Mouse (Mus musculus): ENCODE results near the gene Nudt4. TPM values are rescaled to one million over a fixed set of nuclear protein-coding genes. Genes with fewer than 3 reads are reported as not detected.

The Nudt4 gene
- polyA plus RNA-seq (2015; fragmentation: Nextera tagmentation; extraction: Ambion mirVana) = 74.7 and 79.2 TPM in 2 replicates

GRCm38 (mm10) chr10:95563851-95564845, at the start of gene Nudt4:
Gene Nudt4 (minus strand): TSS chr10:95564146.
- Histone ChIP-seq H3K4me2 (replicated peaks) (peak within 1 kb of the TSS; percentile 75), H3K27me3 (no peaks in the 10 kb centered on the region), H3K9me3 (no peaks in the 10 kb centered on the region), H3K27ac (replicated peaks) (peak within 1 kb of the TSS; percentile 92), H3K4me3 (peak within 1 kb of the TSS; percentile 96), H3K4me1 (peaks cover 32% of the 10 kb centered on the region), H3K36me3 (no peaks in the 10 kb centered on the region), H3K9ac (replicated peaks) (peak within 1 kb of the TSS; percentile 94)
- ATAC-seq (replicated peaks) = peak; percentile 96
- WGBS = 2% methylated on average over 58 of the region's 97 CpGs

- Histone ChIP-seq H3K4me2 (replicated peaks) (no peak overlapping the region), H3K4me1 (no peaks in the 10 kb centered on the region; the same call in 1 of the 2 replicates), H3K27me3 (no peaks in the 10 kb centered on the region), H3K9me3 (no peaks in the 10 kb centered on the region), H3K36me3 (no peaks in the 10 kb centered on the region), H3K27ac (replicated peaks) (no peak overlapping the region), H3K4me3 (no peak overlapping the region), H3K9ac (replicated peaks) (no peak overlapping the region)
- ATAC-seq (replicated peaks) = no peak
- WGBS = 43% methylated on average over 10 of the region's 10 CpGs
Measured at GRCm38 (mm10) chr10:95611331-95611721, 47.4 kb upstream of the Nudt4 start.

- no peaks in the 10 kb centered on the region for H3K9me3 ChIP-seq
- no peak overlapping the region for H3K4me2 ChIP-seq (replicated peaks)
- no peak for ATAC-seq (replicated peaks)
- H3K4me3 ChIP-seq = no peak overlapping the region
- H3K4me1 ChIP-seq = no peaks in the 10 kb centered on the region
- no peak overlapping the region for H3K27ac ChIP-seq (replicated peaks)
- no peaks in the 10 kb centered on the region for H3K27me3 ChIP-seq
- H3K9ac ChIP-seq (replicated peaks) = no peak overlapping the region
- WGBS = 68% methylated on average over 16 of the region's 16 CpGs
- H3K36me3 ChIP-seq = no peaks in the 10 kb centered on the region
Measured at GRCm38 (mm10) chr10:95610666-95611330, 46.9 kb upstream of the Nudt4 start.

GRCm38 (mm10) chr10:95604979-95605613, 41.1 kb upstream of the Nudt4 start:
- Histone ChIP-seq H3K4me2 (replicated peaks) (no peak overlapping the region), H3K27ac (replicated peaks) (no peak overlapping the region), H3K4me1 (no peaks in the 10 kb centered on the region), H3K9me3 (no peaks in the 10 kb centered on the region), H3K36me3 (no peaks in the 10 kb centered on the region), H3K27me3 (no peaks in the 10 kb centered on the region), H3K9ac (replicated peaks) (no peak overlapping the region), H3K4me3 (no peak overlapping the region)
- no peak for ATAC-seq (replicated peaks)
- 73% methylated on average over 22 of the region's 22 CpGs for WGBS

- Histone ChIP-seq H3K27me3 (no peaks in the 10 kb centered on the region), H3K4me2 (replicated peaks) (no peak overlapping the region), H3K4me3 (no peak overlapping the region), H3K9me3 (no peaks in the 10 kb centered on the region), H3K27ac (replicated peaks) (no peak overlapping the region), H3K9ac (replicated peaks) (no peak overlapping the region), H3K36me3 (no peaks in the 10 kb centered on the region), H3K4me1 (0 out of 2 replicates have a peak, but pooled peaks cover 4% of the 10 kb centered on the region)
- no peak for ATAC-seq (replicated peaks)
- 32% methylated on average over 5 of the region's 5 CpGs for WGBS
Measured at GRCm38 (mm10) chr10:95600527-95600926, 36.6 kb upstream of the Nudt4 start.

- Histone ChIP-seq H3K27me3 (no peaks in the 10 kb centered on the region), H3K27ac (replicated peaks) (no peak overlapping the region), H3K9me3 (no peaks in the 10 kb centered on the region), H3K4me2 (replicated peaks) (no peak overlapping the region), H3K9ac (replicated peaks) (no peak overlapping the region), H3K36me3 (no peaks in the 10 kb centered on the region), H3K4me1 (0 out of 2 replicates have a peak, but pooled peaks cover 4% of the 10 kb centered on the region), H3K4me3 (no peak overlapping the region)
- ATAC-seq (replicated peaks) = no peak
- WGBS = 83% methylated on average over 7 of the region's 7 CpGs
Measured at GRCm38 (mm10) chr10:95599740-95600139, 35.8 kb upstream of the Nudt4 start.

- Histone ChIP-seq H3K9me3 (no peaks in the 10 kb centered on the region), H3K4me2 (replicated peaks) (no peak overlapping the region), H3K9ac (replicated peaks) (no peak overlapping the region), H3K4me3 (no peak overlapping the region), H3K36me3 (no peaks in the 10 kb centered on the region), H3K27me3 (no peaks in the 10 kb centered on the region), H3K4me1 (0 out of 2 replicates have a peak, but pooled peaks cover 4% of the 10 kb centered on the region), H3K27ac (replicated peaks) (no peak overlapping the region)
- WGBS = 64% methylated on average over 15 of the region's 15 CpGs
- no peak for ATAC-seq (replicated peaks)
Measured at GRCm38 (mm10) chr10:95598056-95598587, 34.2 kb upstream of the Nudt4 start.

- no peak overlapping the region for H3K4me2 ChIP-seq (replicated peaks)
- H3K27ac ChIP-seq (replicated peaks) = no peak overlapping the region
- H3K27me3 ChIP-seq = no peaks in the 10 kb centered on the region
- ATAC-seq (replicated peaks) = no peak
- 0 out of 2 replicates have a peak, but pooled peaks cover 4% of the 10 kb centered on the region for H3K4me1 ChIP-seq
- 13% methylated on average over 8 of the region's 8 CpGs for whole genome bisulfite sequencing
- H3K9ac ChIP-seq (replicated peaks) = no peak overlapping the region
- H3K4me3 ChIP-seq = no peak overlapping the region
- no peaks in the 10 kb centered on the region for H3K36me3 ChIP-seq
- no peaks in the 10 kb centered on the region for H3K9me3 ChIP-seq
Measured at GRCm38 (mm10) chr10:95595852-95596639, 32.1 kb upstream of the Nudt4 start.

GRCm38 (mm10) chr10:95594414-95594813, 30.5 kb upstream of the Nudt4 start:
- Histone ChIP-seq H3K4me3 (no peak overlapping the region), H3K27ac (replicated peaks) (no peak overlapping the region), H3K4me2 (replicated peaks) (no peak overlapping the region), H3K27me3 (no peaks in the 10 kb centered on the region), H3K9me3 (no peaks in the 10 kb centered on the region), H3K9ac (replicated peaks) (no peak overlapping the region), H3K36me3 (no peaks in the 10 kb centered on the region), H3K4me1 (0 out of 2 replicates have a peak, but pooled peaks cover 4% of the 10 kb centered on the region)
- ATAC-seq (replicated peaks) = no peak
- 42% methylated on average over 10 of the region's 11 CpGs for WGBS

- WGBS = 83% methylated on average over 4 of the region's 4 CpGs
- no peaks in the 10 kb centered on the region for H3K36me3 ChIP-seq
- H3K9me3 ChIP-seq = no peaks in the 10 kb centered on the region
- no peak for ATAC-seq (replicated peaks)
- H3K4me2 ChIP-seq (replicated peaks) = no peak overlapping the region
- H3K9ac ChIP-seq (replicated peaks) = no peak overlapping the region
- no peak overlapping the region for H3K4me3 ChIP-seq
- H3K4me1 ChIP-seq = 0 out of 2 replicates have a peak, but pooled peaks cover 6% of the 10 kb centered on the region
- no peaks in the 10 kb centered on the region for H3K27me3 ChIP-seq
- H3K27ac ChIP-seq (replicated peaks) = no peak overlapping the region
Measured at GRCm38 (mm10) chr10:95591257-95591656, 27.3 kb upstream of the Nudt4 start.

GRCm38 (mm10) chr10:95590196-95590595, 26.2 kb upstream of the Nudt4 start:
- no peak overlapping the region for H3K9ac ChIP-seq (replicated peaks)
- no peak overlapping the region for H3K4me2 ChIP-seq (replicated peaks)
- H3K4me1 ChIP-seq = 0 out of 2 replicates have a peak, but pooled peaks cover 3% of the 10 kb centered on the region
- H3K9me3 ChIP-seq = no peaks in the 10 kb centered on the region
- H3K36me3 ChIP-seq = no peaks in the 10 kb centered on the region
- WGBS = 91% methylated on average over 6 of the region's 6 CpGs
- no peak overlapping the region for H3K27ac ChIP-seq (replicated peaks)
- H3K4me3 ChIP-seq = no peak overlapping the region
- no peaks in the 10 kb centered on the region for H3K27me3 ChIP-seq
- ATAC-seq (replicated peaks) = no peak

Data from forebrain, embryonic 15.5 days (tissue).